In the genomic region with DNA sequence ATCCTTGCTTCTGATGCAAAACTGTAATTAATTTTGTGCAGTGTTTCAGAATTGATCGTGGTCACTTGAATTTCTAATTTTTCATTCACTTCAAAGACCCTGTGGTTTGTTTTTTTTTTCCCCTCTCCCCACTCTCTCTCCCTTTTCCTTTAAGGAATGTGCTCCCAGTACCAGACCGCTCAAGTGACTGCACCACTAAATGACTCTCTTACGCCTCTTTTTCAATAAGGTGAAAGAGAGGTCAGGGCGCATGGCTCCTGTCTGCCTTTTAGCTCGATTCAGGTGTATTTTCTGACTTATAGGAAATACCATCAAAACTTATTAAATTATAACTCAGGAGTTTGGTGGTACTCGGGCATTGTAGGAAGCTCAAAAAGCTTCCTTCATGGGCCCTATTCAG, we compare ENCODE assay signal across 9 mouse cellular contexts.
DNase-seq lines count a peak whose midpoint lies in the region; ATAC-seq lines count a peak whose summit lies in the region.
"Had no signal": no experiment of that assay in that cellular context is flagged by ENCODE, and none has a peak within 500 bp of the region (broad histone marks: within the 10 kb centered on the region; RNA-seq: fewer than 3 reads in every experiment).

No protein-coding gene starts in this region.

- H3K27me3 ChIP-seq in heart, embryonic 16.5 days (ENCODE audit: control insufficient read depth, insufficient read depth, low read length): no peaks in the 10 kb centered on the region
- H3K27me3 ChIP-seq: megakaryocyte, embryonic 14.5 days had no signal

- H3K36me3 ChIP-seq in heart, embryonic 16.5 days (ENCODE audit: control insufficient read depth, insufficient read depth): no peaks in the 10 kb centered on the region

- no peak for DNase-seq in heart, postnatal 10 days
- DNase-seq in embryo, embryonic 10.5 days (ENCODE audit: low spot score): peak; percentile 46
- peak; percentile 31 for DNase-seq in forelimb bud, embryonic 11.5 days (ENCODE audit: low read depth, low spot score)
- peak; percentile 35 for DNase-seq in lung, postnatal 36 days
- DNase-seq in testis, postnatal 14 days (ENCODE audit: low spot score): no peak
- no peak for DNase-seq in cerebellum, adult 11 months

- no peak overlapping the region for H3K27ac ChIP-seq in heart, embryonic 16.5 days (ENCODE audit: low read length)

- ATAC-seq in heart, embryonic 16.5 days (replicated peaks; ENCODE audit: extremely low read depth, insufficient read depth, low FRiP score): no peak
- no peak for ATAC-seq in frontal cortex, adult (ENCODE audit: low TSS enrichment)

- peak overlapping the region; percentile 57; the same call in 1 of the 2 replicates for H3K4me2 ChIP-seq in heart, embryonic 16.5 days (ENCODE audit: low read depth, low read length)

- H3K4me3 ChIP-seq in heart, embryonic 16.5 days (ENCODE audit: low read length): no peak overlapping the region; the same call in 1 of the 2 replicates
- H3K4me3 ChIP-seq: megakaryocyte, embryonic 14.5 days had no signal

- peaks cover 10% of the 10 kb centered on the region for H3K4me1 ChIP-seq in heart, embryonic 16.5 days (ENCODE audit: control insufficient read depth, insufficient read depth, low read length)
- H3K4me1 ChIP-seq: megakaryocyte, embryonic 14.5 days had no signal

- 25% methylated on average over 6 of the region's 6 CpGs for WGBS in heart, embryonic 16.5 days

- intact Hi-C loops in heart, postnatal 10 days (cut with DNase I): no loop called here

- H3K9ac ChIP-seq in heart, embryonic 16.5 days (ENCODE audit: low read length): no peak overlapping the region

- H3K9me3 ChIP-seq in heart, embryonic 16.5 days (replicated peaks; ENCODE audit: control insufficient read depth, low read length): no peaks in the 10 kb centered on the region; the same call in 1 of the 2 replicates

Comparison
In these comparisons a context has a peak if more than half of its experiments do, and no peak if none do; other contexts are left out.
1. DNase-seq: peak in embryo, embryonic 10.5 days (single experiment), forelimb bud, embryonic 11.5 days (single experiment) and lung, postnatal 36 days (single experiment); none in heart, postnatal 10 days (0 of 2), testis, postnatal 14 days (single experiment) and cerebellum, adult 11 months (single experiment).